In genomic region chr12:69184342-69185295, GRCm38 (mm10) we compare ENCODE assay signal across 9 mouse cellular contexts. TPM values are rescaled to one million over a fixed set of nuclear protein-coding genes. Genes with fewer than 3 reads are reported as not detected.
DNase-seq lines count a peak whose midpoint lies in the region; ATAC-seq and TF ChIP-seq lines count a peak whose summit lies in the region.
"Had no signal": no experiment of that assay in that cellular context is flagged by ENCODE, and none has a peak within 500 bp of the region (broad histone marks: within the 10 kb centered on the region; RNA-seq: fewer than 3 reads in every experiment).

No protein-coding gene starts in this region.

- H3K27me3 ChIP-seq in hindbrain, postnatal 0 days (ENCODE audit: insufficient read depth, low read length) = no peaks in the 10 kb centered on the region
- H3K27me3 ChIP-seq in limb, embryonic 15.5 days = no peaks in the 10 kb centered on the region
- H3K27me3 ChIP-seq in midbrain, embryonic 12.5 days = no peaks in the 10 kb centered on the region
- no peaks in the 10 kb centered on the region for H3K27me3 ChIP-seq in splenic B cell, adult 2 months (ENCODE audit: control insufficient read depth, insufficient read depth, low read length, poor library complexity, severe bottlenecking)

- H3K9ac ChIP-seq in hindbrain, postnatal 0 days (replicated peaks; ENCODE audit: low read length) = peak overlapping the region; percentile 90
- peak overlapping the region; percentile 66 for H3K9ac ChIP-seq in limb, embryonic 15.5 days
- H3K9ac ChIP-seq in midbrain, embryonic 12.5 days (replicated peaks) = peak overlapping the region; percentile 88

- peaks cover 8% of the 10 kb centered on the region for H3K4me1 ChIP-seq in hindbrain, postnatal 0 days (ENCODE audit: insufficient read depth, low read length)
- H3K4me1 ChIP-seq in limb, embryonic 15.5 days = peaks cover 17% of the 10 kb centered on the region
- H3K4me1 ChIP-seq in midbrain, embryonic 12.5 days = peaks cover 24% of the 10 kb centered on the region

- peak overlapping the region; percentile 86 for H3K4me3 ChIP-seq in hindbrain, postnatal 0 days (ENCODE audit: low read length)
- peak overlapping the region; percentile 89 for H3K4me3 ChIP-seq in limb, embryonic 15.5 days
- H3K4me3 ChIP-seq in midbrain, embryonic 12.5 days = peak overlapping the region; percentile 86

- H3K9me3 ChIP-seq in hindbrain, postnatal 0 days (ENCODE audit: low read length) = no peaks in the 10 kb centered on the region
- no peaks in the 10 kb centered on the region for H3K9me3 ChIP-seq in limb, embryonic 15.5 days
- H3K9me3 ChIP-seq in midbrain, embryonic 12.5 days = no peaks in the 10 kb centered on the region

- TF ChIP-seq CTCF in hindbrain, postnatal 0 days (IDR thresholded peaks at IDR 0.05; ENCODE audit: low read depth) = no peak

- peak overlapping the region; percentile 99 for H3K4me2 ChIP-seq in hindbrain, postnatal 0 days (ENCODE audit: low read depth, low read length)
- peak overlapping the region; percentile 80 for H3K4me2 ChIP-seq in limb, embryonic 15.5 days
- H3K4me2 ChIP-seq in midbrain, embryonic 12.5 days (replicated peaks) = peak overlapping the region; percentile 95

- WGBS in hindbrain, postnatal 0 days = 1% methylated on average over 81 of the region's 86 CpGs
- WGBS in limb, embryonic 15.5 days = 1% methylated on average over 82 of the region's 86 CpGs
- WGBS in midbrain, embryonic 12.5 days = 3% methylated on average over 80 of the region's 86 CpGs

- peak; percentile 63 for DNase-seq in right cerebral cortex, adult 18-20 months
- no peak for DNase-seq in right cerebral cortex, postnatal 4 days
- peak; percentile 46 for DNase-seq in c-Kit-positive CD71-positive TER-119-positive erythroid progenitor cells, embryonic 14.5 days (ENCODE audit: low spot score)
- peak; percentile 66 for DNase-seq in gastrocnemius, postnatal 10 days
- DNase-seq in hindbrain, postnatal 0 days (ENCODE audit: low spot score) = peak; percentile 53
- peak; percentile 55 for DNase-seq in splenic B cell, adult 2 months (ENCODE audit: low read depth, low spot score)

- H3K36me3 ChIP-seq in hindbrain, postnatal 0 days (ENCODE audit: insufficient read depth, low read length) = peaks cover 4% of the 10 kb centered on the region; the same call in 1 of the 2 replicates
- peaks cover 32% of the 10 kb centered on the region for H3K36me3 ChIP-seq in limb, embryonic 15.5 days
- H3K36me3 ChIP-seq in midbrain, embryonic 12.5 days = peaks cover 22% of the 10 kb centered on the region
- H3K36me3 ChIP-seq in splenic B cell, adult 2 months (ENCODE audit: control insufficient read depth, insufficient read depth, low read length, poor library complexity, severe bottlenecking) = peaks cover 5% of the 10 kb centered on the region; the same call in 1 of the 2 replicates

- peak; percentile 61 for ATAC-seq in hindbrain, postnatal 0 days
- peak; percentile 65 for ATAC-seq in limb, embryonic 15.5 days (ENCODE audit: insufficient number of reproducible peaks, low FRiP score, low TSS enrichment, low read depth)
- peak; percentile 69 for ATAC-seq in midbrain, embryonic 12.5 days (ENCODE audit: low FRiP score, low read depth)

- H3K27ac ChIP-seq in hindbrain, postnatal 0 days = peak overlapping the region; percentile 95
- H3K27ac ChIP-seq in limb, embryonic 15.5 days = peak overlapping the region; percentile 92
- H3K27ac ChIP-seq in midbrain, embryonic 12.5 days (replicated peaks) = peak overlapping the region; percentile 92

RNA-seq across cellular contexts. Expression of gene Mgat2, which starts 0.7 kb away (rescaled TPM):
- 10 to 100 TPM; 16.9 to 21.3 TPM for total RNA-seq in gastrocnemius, postnatal 10 days (2021)
- 64.6 and 71.1 TPM in 2 replicates for total RNA-seq in hindbrain, postnatal 0 days (2014; rRNA removed)
- 39.7 and 42.2 TPM in 2 replicates for polyA plus RNA-seq in hindbrain, postnatal 0 days (2015; fragmentation: Nextera tagmentation; extraction: Ambion mirVana)
- polyA plus RNA-seq in limb, embryonic 15.5 days (2015; fragmentation: Nextera tagmentation; extraction: Ambion mirVana) = 63.4 and 65.2 TPM in 2 replicates
- 48.0 and 48.6 TPM in 2 replicates for polyA plus RNA-seq in midbrain, embryonic 12.5 days (2016; fragmentation: Nextera tagmentation; extraction: Ambion mirVana)

RNA-seq across cellular contexts. Expression of gene Rpl36al, which starts 0.7 kb away (rescaled TPM):
- 100 to 1,000 TPM; 336 to 338 TPM for total RNA-seq in gastrocnemius, postnatal 10 days (2021)
- 80.6 and 99.1 TPM in 2 replicates for total RNA-seq in hindbrain, postnatal 0 days (2014; rRNA removed)
- polyA plus RNA-seq in hindbrain, postnatal 0 days (2015; fragmentation: Nextera tagmentation; extraction: Ambion mirVana) = 417 and 430 TPM in 2 replicates
- polyA plus RNA-seq in limb, embryonic 15.5 days (2015; fragmentation: Nextera tagmentation; extraction: Ambion mirVana) = 551 and 592 TPM in 2 replicates
- polyA plus RNA-seq in midbrain, embryonic 12.5 days (2016; fragmentation: Nextera tagmentation; extraction: Ambion mirVana) = 406 and 431 TPM in 2 replicates

RNA-seq across cellular contexts. Expression of gene Gm49383, which starts 12.3 kb away (rescaled TPM):
- total RNA-seq in gastrocnemius, postnatal 10 days (2021) = 1 to 10 TPM; 2.7 to 3.4 TPM
- 2.0 and 4.7 TPM in 2 replicates for total RNA-seq in hindbrain, postnatal 0 days (2014; rRNA removed)
- 11.4 and 13.3 TPM in 2 replicates for polyA plus RNA-seq in hindbrain, postnatal 0 days (2015; fragmentation: Nextera tagmentation; extraction: Ambion mirVana)
- polyA plus RNA-seq in limb, embryonic 15.5 days (2015; fragmentation: Nextera tagmentation; extraction: Ambion mirVana) = 28.2 and 30.7 TPM in 2 replicates
- 27.5 and 28.1 TPM in 2 replicates for polyA plus RNA-seq in midbrain, embryonic 12.5 days (2016; fragmentation: Nextera tagmentation; extraction: Ambion mirVana)

RNA-seq across cellular contexts. Expression of gene Dnaaf2, which starts 13.6 kb away (rescaled TPM):
- under 1 TPM; 0.61 to 0.70 TPM for total RNA-seq in gastrocnemius, postnatal 10 days (2021)
- total RNA-seq in hindbrain, postnatal 0 days (2014; rRNA removed) = 5.1 and 5.2 TPM in 2 replicates
- 7.7 and 8.2 TPM in 2 replicates for polyA plus RNA-seq in hindbrain, postnatal 0 days (2015; fragmentation: Nextera tagmentation; extraction: Ambion mirVana)
- polyA plus RNA-seq in limb, embryonic 15.5 days (2015; fragmentation: Nextera tagmentation; extraction: Ambion mirVana) = 8.2 and 8.8 TPM in 2 replicates
- 14.1 and 14.7 TPM in 2 replicates for polyA plus RNA-seq in midbrain, embryonic 12.5 days (2016; fragmentation: Nextera tagmentation; extraction: Ambion mirVana)

RNA-seq across cellular contexts. Expression of gene Lrr1, which starts 16.0 kb away (rescaled TPM):
- total RNA-seq in gastrocnemius, postnatal 10 days (2021) = 1 to 10 TPM in 1 of 2 experiments, under 1 TPM in 1; 0.56 to 1.3 TPM
- total RNA-seq in hindbrain, postnatal 0 days (2014; rRNA removed) = 0.37 and 0.86 TPM in 2 replicates
- polyA plus RNA-seq in hindbrain, postnatal 0 days (2015; fragmentation: Nextera tagmentation; extraction: Ambion mirVana) = 3.4 and 3.6 TPM in 2 replicates
- 19.5 and 21.3 TPM in 2 replicates for polyA plus RNA-seq in limb, embryonic 15.5 days (2015; fragmentation: Nextera tagmentation; extraction: Ambion mirVana)
- polyA plus RNA-seq in midbrain, embryonic 12.5 days (2016; fragmentation: Nextera tagmentation; extraction: Ambion mirVana) = 23.4 and 24.5 TPM in 2 replicates
- total RNA-seq: left cerebral cortex, postnatal 25 days had no signal
